Mouse (Mus musculus) retina, adult 2 months (tissue): ENCODE results near the gene Lsm6.
"Not testable (repeated sequence)": the region's sequence is repeated elsewhere in the genome, so short reads cannot be mapped to it uniquely, and the experiment has no call there.

ENCODE experiments used
- DNase-seq: peaks from one replicate; pipeline ENCODE4 v3.0.0-alpha.2; 2012; ENCODE audit warnings: low read depth, low spot score

Gene Lsm6

DNA sequence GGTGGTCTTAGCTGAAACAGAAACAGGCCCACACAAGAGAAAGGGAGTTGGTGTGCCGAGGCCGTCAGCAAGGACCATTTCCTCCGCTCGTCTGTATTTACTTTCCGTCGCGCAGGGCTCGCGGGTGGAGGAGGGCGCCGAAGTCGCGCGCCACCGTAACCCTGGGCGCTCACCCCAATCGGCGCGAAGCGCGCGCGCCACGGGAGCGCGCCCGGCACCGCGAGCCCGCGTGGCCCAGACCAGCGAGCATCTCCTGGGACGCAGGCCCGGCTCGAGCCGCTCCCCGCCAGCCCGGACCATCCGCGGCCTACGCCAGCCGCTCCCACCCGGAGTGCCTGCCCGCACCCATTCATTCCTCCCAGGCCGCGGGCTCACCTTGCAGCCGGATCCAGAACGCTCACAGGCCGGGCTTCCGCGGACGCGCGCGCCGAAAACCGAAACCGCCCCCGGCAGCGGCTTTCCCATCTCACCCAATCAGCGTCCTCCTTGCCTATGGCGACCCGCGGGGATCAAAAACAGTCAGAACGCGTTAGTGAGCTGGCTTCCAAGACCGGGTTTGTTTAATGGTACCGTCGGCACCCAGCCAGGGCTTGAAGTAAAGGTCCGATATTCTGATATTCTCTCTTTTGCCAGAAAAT, at the start of gene Lsm6:
Gene Lsm6 (minus strand): TSS at position 468 of the 638 bp plus-strand sequence.
- DNase-seq, result peak; percentile 99

- DNase-seq, result no peak
These were observed 46.1 kb upstream of the Lsm6 start for GRCm38 (mm10) chr8:78867036-78867435.

GRCm38 (mm10) chr8:78863001-78863400, 42.1 kb upstream of the Lsm6 start:
- DNase-seq, result no peak

GRCm38 (mm10) chr8:78862046-78862445, 41.1 kb upstream of the Lsm6 start:
- no peak for DNase-seq

- DNase-seq, result no peak
These were observed 39.8 kb upstream of the Lsm6 start for GRCm38 (mm10) chr8:78860789-78861188.

GRCm38 (mm10) chr8:78857421-78857820, 36.5 kb upstream of the Lsm6 start:
- no peak for DNase-seq

DNA sequence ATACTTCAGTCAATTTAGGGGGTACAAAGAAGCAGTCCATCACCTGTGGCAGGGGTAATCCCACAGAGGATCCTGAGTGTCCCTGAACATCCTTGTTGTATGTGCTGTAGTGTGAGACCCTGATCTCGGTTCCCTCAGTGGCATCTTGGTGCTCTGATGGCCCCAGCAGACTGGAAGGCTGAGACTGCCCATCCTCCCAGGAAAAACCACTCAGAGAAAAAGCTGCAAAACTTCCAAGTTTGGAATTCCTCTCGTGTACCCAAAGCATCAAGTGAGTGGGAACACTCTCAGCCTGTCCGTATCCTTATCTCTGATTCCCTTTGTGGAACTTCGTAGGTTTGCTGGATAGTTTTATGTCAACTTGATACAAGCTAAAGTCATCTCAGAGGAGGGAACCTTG, 31.3 kb upstream of the Lsm6 start:
- DNase-seq, result no peak

DNA sequence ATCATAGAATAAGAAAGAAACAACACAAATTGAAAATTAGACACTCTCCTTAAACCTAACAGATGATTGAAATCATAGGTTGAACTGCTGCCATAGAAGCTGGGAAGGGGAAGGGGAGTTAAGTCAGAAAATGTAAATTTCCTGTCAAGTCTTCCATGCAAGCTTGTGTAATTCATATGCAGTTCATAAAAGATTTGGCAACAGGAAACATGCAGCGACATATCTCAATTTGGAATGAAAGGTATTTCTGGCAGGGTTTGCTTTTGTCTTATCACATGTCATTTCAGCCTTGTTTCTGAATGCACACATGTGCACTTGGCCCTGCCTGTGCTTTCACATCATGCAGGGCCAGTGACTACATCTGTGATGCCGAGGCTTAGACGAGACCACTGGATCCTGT, 26.3 kb upstream of the Lsm6 start:
- DNase-seq, result no peak

GRCm38 (mm10) chr8:78844559-78844958, 23.6 kb upstream of the Lsm6 start:
- no peak for DNase-seq

DNA sequence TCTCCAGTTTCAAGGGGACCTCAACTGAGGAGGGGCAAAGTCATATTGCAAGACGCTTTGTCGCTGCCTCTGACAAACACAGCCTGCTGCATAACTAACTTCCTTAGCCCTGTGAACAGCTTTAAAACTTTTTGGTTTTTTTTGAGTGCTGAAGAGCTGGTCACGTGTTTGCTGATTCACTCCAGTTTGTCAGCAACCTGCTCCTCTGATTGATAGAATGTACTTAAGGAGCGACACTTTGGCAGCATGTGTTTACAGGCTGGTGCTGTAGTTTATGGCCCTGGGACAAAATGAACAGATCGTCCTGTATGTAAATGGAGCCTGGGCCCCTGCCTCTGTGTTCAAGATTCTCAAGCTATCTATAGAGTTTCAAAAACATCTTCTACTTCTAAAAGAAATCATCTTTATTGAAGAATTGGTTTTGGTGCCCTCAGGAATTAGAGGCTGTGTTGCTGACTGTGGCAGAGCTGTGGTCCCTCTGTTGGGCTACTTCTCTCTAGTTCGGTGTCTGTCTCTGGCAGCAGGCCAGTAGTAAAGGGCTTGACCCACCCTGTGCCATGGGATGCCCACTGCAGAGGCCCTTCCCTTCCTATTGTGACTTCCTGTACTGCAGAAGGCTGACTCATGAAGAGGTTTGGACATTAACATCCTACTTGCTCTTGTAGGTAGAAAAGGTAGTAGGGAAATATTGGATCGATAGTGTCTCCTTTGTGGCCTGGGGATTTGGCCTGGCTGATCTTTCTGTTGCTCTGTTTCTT, 17.9 kb upstream of the Lsm6 start:
- DNase-seq, result no peak

DNA sequence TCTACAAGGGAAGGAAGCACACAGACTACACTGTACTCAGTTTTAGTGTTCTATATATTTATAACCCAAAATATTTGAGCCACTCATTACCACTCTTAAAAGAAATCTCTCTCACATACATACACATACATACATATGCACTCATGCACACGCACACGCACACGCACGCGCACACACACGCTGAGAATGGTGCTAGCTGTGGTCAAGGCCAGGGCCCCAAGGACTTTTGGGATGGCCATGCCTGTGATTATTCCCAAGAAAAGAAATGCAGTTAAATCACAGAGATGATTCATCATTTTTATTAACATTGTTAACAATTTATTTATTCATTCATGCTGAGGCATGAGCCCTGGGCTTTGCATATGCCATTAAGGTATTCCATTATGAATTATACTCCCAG, 15.2 kb upstream of the Lsm6 start:
- no peak for DNase-seq

DNA sequence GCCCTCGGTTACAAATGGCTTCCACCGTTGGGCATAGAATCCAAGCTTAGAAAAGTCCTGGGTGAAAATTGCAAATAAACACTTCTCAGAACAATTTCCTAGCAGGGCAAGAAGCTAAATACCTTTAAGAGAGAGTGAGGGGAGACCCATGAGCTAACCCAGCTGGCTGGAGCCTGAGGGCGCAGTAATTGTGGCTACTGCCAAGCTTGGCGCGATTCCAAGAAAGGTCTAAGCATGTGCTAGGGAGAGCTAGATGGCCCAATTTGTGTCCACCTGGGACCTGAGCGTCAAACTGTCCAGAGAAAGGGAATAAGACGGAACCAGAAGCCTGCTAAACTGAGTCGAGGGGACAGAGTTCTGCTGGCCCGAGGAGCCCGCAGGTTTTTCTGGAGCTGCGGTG, 7.5 kb upstream of the Lsm6 start:
- no peak for DNase-seq

GRCm38 (mm10) chr8:78824515-78824914, 3.6 kb upstream of the Lsm6 start:
- no peak for DNase-seq

DNA sequence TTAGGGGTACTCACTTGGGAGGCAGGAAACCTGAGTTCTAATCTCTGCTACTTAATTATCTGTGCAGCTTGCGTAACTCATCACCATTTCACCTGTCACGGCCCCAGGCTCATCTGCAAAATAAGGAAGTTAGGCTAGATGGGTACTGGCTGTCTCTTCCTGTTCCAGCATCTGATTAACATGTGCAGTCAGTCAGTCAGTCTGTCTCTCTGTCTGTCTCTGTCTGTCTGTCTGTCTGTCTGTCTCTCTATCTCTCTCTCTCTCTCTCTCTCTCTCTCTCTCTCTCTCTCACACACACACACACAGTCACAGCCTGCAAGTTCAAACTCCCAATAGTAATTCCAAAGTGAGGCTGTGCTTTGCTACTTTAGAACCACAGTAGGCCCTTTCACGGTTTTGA, 967 bp downstream of the Lsm6 start:
- DNase-seq, result not testable (repeated sequence)

- DNase-seq, result no peak
These were observed 6.2 kb downstream of the Lsm6 start for GRCm38 (mm10) chr8:78814743-78815142.

- no peak for DNase-seq
These were observed 7.9 kb downstream of the Lsm6 start for GRCm38 (mm10) chr8:78813021-78813420.

DNA sequence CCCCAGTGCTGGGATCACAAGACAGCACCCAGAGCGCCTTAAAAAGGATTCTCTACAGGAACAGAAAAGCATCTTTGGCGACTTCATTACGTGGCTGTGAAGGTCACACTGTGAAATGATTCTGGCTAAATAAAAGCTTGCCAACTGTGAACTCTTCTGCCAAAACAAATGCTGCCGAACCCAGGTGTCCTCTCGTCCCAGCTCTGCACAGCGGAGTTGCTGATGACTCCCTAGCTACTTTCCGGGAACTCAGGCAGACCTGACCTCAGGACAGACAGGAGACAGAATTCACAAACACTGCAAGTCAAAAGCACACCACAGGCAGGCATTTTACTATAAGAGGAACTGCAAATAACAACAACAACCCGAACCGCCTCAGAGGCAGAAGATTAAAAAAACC, 8.5 kb downstream of the Lsm6 start:
- no peak for DNase-seq

GRCm38 (mm10) chr8:78811748-78812147, 9.2 kb downstream of the Lsm6 start:
- no peak for DNase-seq

DNA sequence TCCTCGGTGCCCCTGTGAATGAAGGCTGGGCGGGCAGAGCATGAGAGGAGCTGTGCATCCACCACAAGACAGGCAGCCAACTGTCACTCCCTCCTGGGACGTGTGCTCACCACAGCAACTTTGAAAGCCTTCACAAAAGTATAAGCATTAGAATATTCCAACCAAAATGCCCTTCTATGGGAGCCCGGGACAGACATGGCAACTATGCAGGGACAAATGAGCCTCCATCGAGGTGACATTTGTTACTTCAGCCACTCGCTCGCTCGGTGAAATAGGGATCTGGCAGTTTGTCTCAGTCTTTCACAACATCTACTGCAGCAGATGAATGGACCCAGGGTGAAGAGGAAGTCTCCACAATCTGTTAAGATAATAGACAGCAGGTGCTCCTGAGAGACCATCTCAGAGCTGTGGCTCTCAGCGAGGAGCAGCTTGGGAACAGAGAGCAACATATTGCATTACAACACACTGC, 10.7 kb downstream of the Lsm6 start:
- DNase-seq, result no peak

- DNase-seq, result no peak
These were observed 11.3 kb downstream of the Lsm6 start for GRCm38 (mm10) chr8:78809454-78810206.

- DNase-seq, result no peak
These were observed 12.1 kb downstream of the Lsm6 start for GRCm38 (mm10) chr8:78808888-78809287.

DNA sequence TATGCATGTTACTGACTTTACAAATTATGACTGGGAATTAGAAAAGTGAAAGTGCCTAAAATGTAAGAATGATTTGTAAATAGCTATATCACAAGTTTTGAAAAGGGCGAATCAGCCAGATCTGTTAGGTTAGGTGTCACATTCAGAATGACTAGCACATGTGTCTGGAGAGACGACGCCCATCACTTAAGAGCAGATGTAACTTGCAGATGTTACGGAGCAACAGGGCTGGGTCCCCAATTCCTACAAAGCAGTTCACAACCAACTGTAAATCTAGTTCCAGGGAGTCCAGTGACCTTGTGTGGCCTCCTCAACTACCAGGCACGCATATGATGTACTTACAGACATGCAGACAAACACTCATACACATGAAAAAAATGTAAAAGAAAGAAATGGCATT, 12.5 kb downstream of the Lsm6 start:
- no peak for DNase-seq

DNA sequence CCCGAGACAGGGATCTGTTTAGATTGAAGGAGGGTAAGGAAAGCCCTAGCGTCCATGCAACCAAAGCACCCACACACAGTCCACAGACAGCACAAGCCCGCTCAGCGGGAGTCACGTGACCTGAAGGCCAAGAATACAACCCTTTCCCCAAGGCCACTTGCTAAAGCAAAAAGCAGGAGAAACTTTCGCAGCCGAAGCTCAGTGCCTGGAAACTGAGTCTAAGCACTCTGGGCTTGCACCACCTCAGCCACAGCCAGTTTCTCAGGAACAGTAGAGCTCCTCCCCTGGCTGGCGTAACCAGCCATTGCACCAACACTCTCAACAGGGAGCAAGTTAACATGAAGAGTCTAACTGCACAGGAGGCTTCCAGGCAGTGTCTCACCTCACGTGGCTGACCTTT, 13.7 kb downstream of the Lsm6 start:
- no peak for DNase-seq
